Mouse (Mus musculus): Measurements from ENCODE around the gene Lats1. TPM values are rescaled to one million over a fixed set of nuclear protein-coding genes. Genes with fewer than 3 reads are reported as not detected.

The Lats1 gene
- 17.3 and 17.9 TPM in 2 replicates for polyA plus RNA-seq (2012; rRNA removed)

DNA sequence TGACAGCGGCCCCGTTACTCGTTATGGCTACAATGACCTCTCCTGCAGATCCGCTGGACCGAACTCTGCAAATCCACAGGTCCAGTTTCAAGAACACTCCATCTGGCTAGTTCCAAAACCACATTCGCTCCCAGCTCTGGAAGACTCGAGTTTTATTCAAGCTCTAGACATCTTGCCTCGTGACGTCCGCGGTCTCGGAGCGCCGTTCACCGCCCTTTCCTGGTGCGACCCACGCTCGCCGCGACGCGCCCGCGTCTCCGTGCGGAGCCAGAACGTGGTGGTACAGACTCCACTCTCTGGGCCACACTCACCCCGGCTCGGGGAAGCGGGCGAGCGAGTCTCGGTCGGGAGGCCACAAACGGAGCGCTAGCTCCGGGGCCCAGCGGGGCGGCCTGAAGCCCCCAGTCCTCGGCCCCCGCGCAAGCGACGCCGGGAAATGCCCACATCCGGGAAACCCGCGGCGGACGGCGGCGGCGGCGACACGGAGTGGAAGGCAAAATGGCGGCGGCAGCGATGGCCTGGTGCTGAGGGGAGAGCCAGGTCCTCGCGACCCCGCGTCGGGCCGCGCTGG, at the start of gene Lats1, which contains the start of gene Pcmt1:
Gene Lats1, plus strand, starts transcription at position 484 of the 571 bp plus-strand sequence.
Gene Pcmt1, minus strand, starts transcription at position 406 of the 571 bp plus-strand sequence.
- peak within 1 kb of the TSS; percentile 44 for H3K27ac ChIP-seq (ENCODE audit: control insufficient read depth, insufficient read depth, low read length)
- WGBS = under 1% methylated on average over 65 of the region's 65 CpGs
- peaks cover 11% of the 10 kb centered on the region for H3K4me1 ChIP-seq (replicated peaks; ENCODE audit: control insufficient read depth, insufficient read depth, low read length)
- TF ChIP-seq POLR2A (IDR thresholded peaks at IDR 0.05; ENCODE audit: control insufficient read depth, extremely low read depth, insufficient read depth, low read length, poor library complexity) = peak; percentile 81
- no peak for TF ChIP-seq CTCF (IDR thresholded peaks at IDR 0.05; ENCODE audit: borderline replicate concordance, control insufficient read depth, extremely low read depth, insufficient read depth, low read length, poor library complexity)
- H3K36me3 ChIP-seq (ENCODE audit: control insufficient read depth, insufficient read depth, low read length) = no peaks in the 10 kb centered on the region
- H3K4me3 ChIP-seq (ENCODE audit: control insufficient read depth, insufficient read depth, low read length) = peak within 1 kb of the TSS; percentile 92
- peak; percentile 90 for DNase-seq
- H3K27me3 ChIP-seq (ENCODE audit: control insufficient read depth, insufficient read depth, low read length) = no peaks in the 10 kb centered on the region

DNA sequence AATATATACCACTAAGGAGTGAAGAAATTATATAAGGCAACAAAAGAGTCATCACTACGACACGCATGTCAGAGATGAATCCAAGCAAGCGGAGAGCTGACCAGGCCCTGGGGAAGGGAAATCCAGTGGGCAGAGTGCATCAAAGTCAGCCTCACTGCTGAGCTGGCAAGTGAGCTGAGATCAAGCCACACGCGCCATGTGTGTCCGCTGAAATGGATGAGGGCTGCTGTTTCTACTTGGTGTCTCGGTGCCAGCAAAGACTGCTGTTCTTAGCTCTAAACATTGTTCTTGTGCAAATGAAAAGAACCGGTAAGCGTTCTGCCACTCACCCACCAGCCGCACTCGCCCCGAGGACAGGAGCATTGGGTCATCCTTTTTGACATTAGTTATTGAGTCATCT, 40.6 kb upstream of the Lats1 start:
- H3K4me1 ChIP-seq (replicated peaks; ENCODE audit: control insufficient read depth, insufficient read depth, low read length) = no peaks in the 10 kb centered on the region
- H3K27ac ChIP-seq (ENCODE audit: control insufficient read depth, insufficient read depth, low read length) = no peak overlapping the region
- no peak for DNase-seq
- TF ChIP-seq POLR2A (IDR thresholded peaks at IDR 0.05; ENCODE audit: control insufficient read depth, extremely low read depth, insufficient read depth, low read length, poor library complexity) (no peak), CTCF (IDR thresholded peaks at IDR 0.05; ENCODE audit: borderline replicate concordance, control insufficient read depth, extremely low read depth, insufficient read depth, low read length, poor library complexity) (no peak)
- H3K4me3 ChIP-seq (ENCODE audit: control insufficient read depth, insufficient read depth, low read length) = no peak overlapping the region
- peaks cover 53% of the 10 kb centered on the region for H3K36me3 ChIP-seq (ENCODE audit: control insufficient read depth, insufficient read depth, low read length)
- 99% methylated on average over 12 of the region's 12 CpGs for WGBS
- no peaks in the 10 kb centered on the region for H3K27me3 ChIP-seq (ENCODE audit: control insufficient read depth, insufficient read depth, low read length)

DNA sequence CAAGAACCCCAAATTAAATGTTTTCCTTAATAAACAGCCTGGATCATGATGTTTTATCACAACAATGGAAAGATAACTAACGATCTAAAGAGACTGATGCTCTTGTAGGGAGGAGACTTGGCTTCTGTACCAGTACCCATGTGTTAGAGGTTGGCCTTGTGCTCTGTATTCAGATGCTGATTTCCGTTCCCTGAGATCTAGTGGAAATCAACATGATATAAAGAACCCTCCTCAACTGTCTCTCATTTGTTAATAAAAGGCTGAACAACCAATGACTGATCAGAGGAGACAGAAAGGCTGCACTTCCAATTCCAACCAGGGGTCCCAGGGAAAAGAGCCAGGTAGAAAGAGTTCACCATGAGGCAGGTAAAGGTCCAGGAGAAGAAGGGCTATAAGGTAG, 35.1 kb upstream of the Lats1 start:
- no peaks in the 10 kb centered on the region for H3K27me3 ChIP-seq (ENCODE audit: control insufficient read depth, insufficient read depth, low read length)
- H3K4me3 ChIP-seq (ENCODE audit: control insufficient read depth, insufficient read depth, low read length) = no peak overlapping the region
- peaks cover 42% of the 10 kb centered on the region for H3K36me3 ChIP-seq (ENCODE audit: control insufficient read depth, insufficient read depth, low read length)
- no peak for TF ChIP-seq CTCF (IDR thresholded peaks at IDR 0.05; ENCODE audit: borderline replicate concordance, control insufficient read depth, extremely low read depth, insufficient read depth, low read length, poor library complexity)
- TF ChIP-seq POLR2A (IDR thresholded peaks at IDR 0.05; ENCODE audit: control insufficient read depth, extremely low read depth, insufficient read depth, low read length, poor library complexity) = no peak
- H3K27ac ChIP-seq (ENCODE audit: control insufficient read depth, insufficient read depth, low read length) = no peak overlapping the region
- no peaks in the 10 kb centered on the region for H3K4me1 ChIP-seq (replicated peaks; ENCODE audit: control insufficient read depth, insufficient read depth, low read length)
- 99% methylated on average over 2 of the region's 2 CpGs for WGBS
- DNase-seq = no peak

DNA sequence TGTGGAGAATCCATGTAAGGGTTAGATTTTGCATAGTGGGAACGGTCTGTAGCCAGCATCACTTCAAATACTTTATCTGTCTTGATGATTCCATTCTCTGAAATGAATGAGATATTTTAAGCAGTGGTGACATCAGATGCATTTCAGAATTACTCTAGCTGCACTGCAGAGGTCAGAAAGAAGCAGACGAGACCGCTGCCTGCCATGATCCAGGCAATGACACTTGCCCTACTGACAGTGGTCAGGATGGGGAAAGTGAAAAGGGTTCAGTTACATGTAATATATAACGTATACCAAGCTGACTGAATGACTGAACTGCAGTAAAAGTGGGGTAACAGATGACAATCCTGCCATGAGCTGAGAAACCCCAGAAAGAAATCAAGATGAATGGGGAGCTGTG, 32.0 kb upstream of the Lats1 start:
- H3K27ac ChIP-seq (ENCODE audit: control insufficient read depth, insufficient read depth, low read length) = no peak overlapping the region
- H3K36me3 ChIP-seq (ENCODE audit: control insufficient read depth, insufficient read depth, low read length) = peaks cover 32% of the 10 kb centered on the region
- DNase-seq = no peak
- H3K4me3 ChIP-seq (ENCODE audit: control insufficient read depth, insufficient read depth, low read length) = no peak overlapping the region
- 98% methylated on average over 4 of the region's 4 CpGs for WGBS
- TF ChIP-seq CTCF (IDR thresholded peaks at IDR 0.05; ENCODE audit: borderline replicate concordance, control insufficient read depth, extremely low read depth, insufficient read depth, low read length, poor library complexity) = no peak
- TF ChIP-seq POLR2A (IDR thresholded peaks at IDR 0.05; ENCODE audit: control insufficient read depth, extremely low read depth, insufficient read depth, low read length, poor library complexity) = no peak
- H3K4me1 ChIP-seq (replicated peaks; ENCODE audit: control insufficient read depth, insufficient read depth, low read length) = no peaks in the 10 kb centered on the region
- H3K27me3 ChIP-seq (ENCODE audit: control insufficient read depth, insufficient read depth, low read length) = no peaks in the 10 kb centered on the region

DNA sequence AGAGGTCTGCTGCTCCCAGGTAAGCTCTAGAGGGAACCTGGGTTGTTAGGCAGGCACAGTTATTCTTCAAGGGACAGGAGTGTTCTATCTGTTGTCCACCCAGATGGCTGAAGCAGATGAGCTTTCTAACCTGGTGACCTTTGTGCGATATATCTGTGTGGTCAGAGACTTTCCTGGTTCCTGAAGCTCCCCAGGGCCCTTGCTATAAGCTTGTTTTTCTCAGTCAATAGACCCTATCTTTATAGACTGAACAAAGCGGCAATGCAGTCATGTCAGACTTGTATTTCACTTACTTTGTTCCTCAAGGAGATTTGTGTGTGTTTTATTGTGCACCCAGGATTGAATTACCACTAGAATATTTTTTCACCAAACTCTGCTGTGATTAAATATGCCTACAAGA, 30.0 kb upstream of the Lats1 start:
- 97% methylated on average over 2 of the region's 2 CpGs for WGBS
- Histone ChIP-seq H3K4me1 (replicated peaks; ENCODE audit: control insufficient read depth, insufficient read depth, low read length) (no peaks in the 10 kb centered on the region), H3K4me3 (ENCODE audit: control insufficient read depth, insufficient read depth, low read length) (no peak overlapping the region), H3K36me3 (ENCODE audit: control insufficient read depth, insufficient read depth, low read length) (peaks cover 25% of the 10 kb centered on the region), H3K27me3 (ENCODE audit: control insufficient read depth, insufficient read depth, low read length) (no peaks in the 10 kb centered on the region), H3K27ac (ENCODE audit: control insufficient read depth, insufficient read depth, low read length) (no peak overlapping the region)
- TF ChIP-seq POLR2A (IDR thresholded peaks at IDR 0.05; ENCODE audit: control insufficient read depth, extremely low read depth, insufficient read depth, low read length, poor library complexity) = no peak
- TF ChIP-seq CTCF (IDR thresholded peaks at IDR 0.05; ENCODE audit: borderline replicate concordance, control insufficient read depth, extremely low read depth, insufficient read depth, low read length, poor library complexity) = no peak
- DNase-seq = no peak

DNA sequence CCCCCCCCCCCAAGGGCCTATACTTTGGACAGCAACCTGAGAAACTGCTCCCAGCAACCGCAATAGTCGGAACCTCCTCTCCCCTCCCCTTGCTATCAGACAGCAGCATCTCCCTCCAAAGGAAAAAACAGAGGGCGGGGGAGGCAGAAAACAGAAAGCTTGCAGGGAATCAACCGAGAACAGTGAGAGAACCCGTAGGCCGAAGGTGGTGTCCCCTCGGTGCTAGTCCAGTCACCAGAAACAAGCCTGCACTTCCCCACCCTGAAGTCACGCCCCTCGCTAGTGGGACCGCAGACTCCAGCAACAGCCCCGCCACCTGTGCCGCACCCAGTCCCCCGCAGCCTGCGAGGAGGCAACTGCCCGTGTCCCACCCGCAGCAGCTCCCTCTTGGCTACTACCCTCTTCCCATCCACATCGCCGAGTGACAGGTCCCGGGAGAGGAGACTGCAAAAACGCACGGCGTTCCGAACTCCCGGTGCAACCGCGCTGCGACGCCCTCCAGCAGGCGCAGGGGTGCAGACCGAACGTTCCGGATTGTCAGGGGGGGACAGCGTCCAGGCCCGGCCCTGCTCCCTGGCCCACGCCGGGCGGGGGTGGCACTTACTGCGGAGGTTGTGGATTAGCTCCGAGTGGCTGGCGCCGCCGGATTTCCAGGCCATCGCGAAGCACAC, 18.4 kb upstream of the Lats1 start:
- Histone ChIP-seq H3K27me3 (ENCODE audit: control insufficient read depth, insufficient read depth, low read length) (no peaks in the 10 kb centered on the region), H3K27ac (ENCODE audit: control insufficient read depth, insufficient read depth, low read length) (no peak overlapping the region), H3K4me3 (ENCODE audit: control insufficient read depth, insufficient read depth, low read length) (peak overlapping the region; percentile 81), H3K36me3 (ENCODE audit: control insufficient read depth, insufficient read depth, low read length) (no peaks in the 10 kb centered on the region), H3K4me1 (replicated peaks; ENCODE audit: control insufficient read depth, insufficient read depth, low read length) (no peaks in the 10 kb centered on the region)
- DNase-seq = no peak
- WGBS = under 1% methylated on average over 44 of the region's 44 CpGs
- TF ChIP-seq POLR2A (IDR thresholded peaks at IDR 0.05; ENCODE audit: control insufficient read depth, extremely low read depth, insufficient read depth, low read length, poor library complexity) = no peak
- no peak for TF ChIP-seq CTCF (IDR thresholded peaks at IDR 0.05; ENCODE audit: borderline replicate concordance, control insufficient read depth, extremely low read depth, insufficient read depth, low read length, poor library complexity)
